Mouse (Mus musculus) thymus, postnatal 14 days (tissue): ENCODE results near the gene Shd.
A peak's percentile ranks its signal among the peaks of the same experiment; 100 is the strongest.
"Not testable (repeated sequence)": the region's sequence is repeated elsewhere in the genome, so short reads cannot be mapped to it uniquely, and the experiment has no call there.

Experiments
- DNase-seq: peaks from one replicate; pipeline ENCODE4 v3.0.0; 2021

Gene Shd

DNA sequence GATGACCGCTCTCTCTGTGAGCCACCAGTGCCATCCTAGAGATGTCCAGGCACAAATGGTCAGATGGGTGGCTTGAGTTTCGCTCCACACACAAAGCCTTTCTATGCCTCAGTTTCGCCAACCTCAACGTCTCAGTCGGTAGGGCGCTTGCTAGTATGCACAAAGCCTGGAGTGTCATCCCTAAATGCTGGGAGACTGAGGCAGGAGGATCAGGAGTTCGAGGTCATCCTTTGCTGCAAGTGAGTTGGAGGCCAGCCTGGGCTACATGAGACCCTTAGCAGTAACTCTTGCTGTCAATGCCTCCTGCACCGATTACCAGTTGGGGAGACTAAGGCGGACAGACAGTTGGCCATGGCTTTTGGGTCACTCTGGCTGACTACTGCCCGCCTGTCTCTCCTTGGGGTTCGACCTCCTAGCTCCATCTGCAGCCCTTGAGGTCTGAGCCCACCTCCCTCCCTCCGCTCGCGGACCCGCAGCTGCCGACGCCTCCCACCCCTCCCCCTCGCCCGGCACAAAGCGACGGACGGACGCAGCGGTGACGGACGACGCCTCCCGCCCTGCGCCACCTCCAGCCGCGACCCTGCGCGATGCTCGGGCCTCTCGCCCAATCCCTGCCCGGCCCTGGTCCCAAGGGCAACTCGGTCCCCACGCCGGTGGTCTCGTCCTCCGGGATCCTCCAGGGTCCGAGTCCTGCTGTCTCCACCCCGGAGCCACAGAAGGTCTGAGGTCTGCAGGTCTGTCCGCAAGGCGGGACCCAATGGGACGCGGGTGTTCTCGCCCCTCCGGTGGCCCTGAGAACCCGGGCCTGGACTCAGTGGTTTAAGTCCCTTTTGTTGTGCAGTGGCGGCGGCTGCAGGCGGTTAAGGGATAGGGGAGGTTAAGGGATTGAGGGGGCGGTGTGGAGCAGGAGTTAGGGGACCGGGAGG lies at the start of gene Shd:
TSS of gene Shd (plus strand) at position 502 of the 926 bp plus-strand sequence.
- DNase-seq: no peak

DNA sequence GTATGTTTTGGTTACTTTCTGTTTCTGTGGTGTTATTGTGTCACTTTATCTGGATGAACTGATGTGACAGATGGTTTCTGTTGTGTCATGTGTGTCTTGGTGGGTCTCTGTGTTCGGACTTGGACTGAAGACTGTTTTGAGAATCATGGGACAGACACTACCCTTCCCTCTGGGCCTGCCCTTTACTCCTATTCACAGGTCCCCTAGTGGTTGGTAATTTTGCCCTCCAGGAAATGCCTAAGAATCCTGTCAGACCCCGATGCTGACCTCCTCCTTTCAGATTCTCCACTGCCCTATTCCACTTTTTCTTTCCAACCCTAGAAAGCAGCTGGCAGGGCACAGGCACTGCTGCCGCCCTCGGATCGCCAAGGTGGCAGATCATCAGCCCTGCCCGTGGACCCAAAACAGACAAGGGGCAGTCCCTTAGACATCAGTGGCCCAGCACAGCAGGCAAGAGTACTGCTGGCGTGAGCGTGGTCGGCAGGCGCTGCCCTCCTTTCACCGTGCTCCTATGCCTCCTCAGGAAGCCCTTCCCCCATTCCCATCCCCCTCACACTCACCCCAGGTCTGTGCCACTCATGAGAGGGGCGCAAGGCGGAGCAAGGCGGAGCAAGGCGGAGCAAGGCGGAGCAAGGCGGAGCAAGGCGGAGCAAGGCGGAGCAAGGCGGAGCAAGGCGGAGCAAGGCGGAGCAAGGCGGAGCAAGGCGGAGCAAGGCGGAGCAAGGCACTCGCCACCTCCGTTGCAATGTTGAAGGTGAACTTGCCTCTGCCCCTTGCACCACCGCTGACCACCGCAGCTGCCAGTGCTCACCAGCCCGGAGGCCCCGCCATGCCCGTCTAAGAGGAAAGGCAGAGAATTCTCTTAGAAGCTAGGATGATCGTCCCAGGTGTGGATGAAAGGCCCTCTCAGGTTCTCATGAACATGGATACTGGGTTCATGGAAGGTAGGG lies 38.4 kb upstream of the Shd start:
- DNase-seq: peak; percentile 76

DNA sequence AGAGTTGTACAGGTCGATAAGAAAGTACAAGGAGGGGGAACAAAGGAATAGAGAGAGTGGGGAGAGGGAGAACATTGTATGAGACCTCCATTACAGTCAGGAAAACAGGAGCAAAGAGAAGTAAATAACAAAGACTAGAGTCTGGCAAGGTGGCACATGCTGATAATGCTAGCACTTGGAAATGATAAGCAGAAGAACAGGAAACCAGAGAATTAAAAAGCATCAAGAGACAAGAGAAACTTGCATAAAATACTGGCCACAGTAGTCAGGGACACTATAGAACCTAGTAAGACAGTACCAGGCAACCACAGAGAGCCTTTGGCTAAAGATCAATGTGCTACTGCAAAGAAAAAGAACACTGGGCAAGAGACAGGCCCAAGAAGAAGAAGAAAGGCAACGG lies 37.6 kb upstream of the Shd start:
- no peak for DNase-seq

DNA sequence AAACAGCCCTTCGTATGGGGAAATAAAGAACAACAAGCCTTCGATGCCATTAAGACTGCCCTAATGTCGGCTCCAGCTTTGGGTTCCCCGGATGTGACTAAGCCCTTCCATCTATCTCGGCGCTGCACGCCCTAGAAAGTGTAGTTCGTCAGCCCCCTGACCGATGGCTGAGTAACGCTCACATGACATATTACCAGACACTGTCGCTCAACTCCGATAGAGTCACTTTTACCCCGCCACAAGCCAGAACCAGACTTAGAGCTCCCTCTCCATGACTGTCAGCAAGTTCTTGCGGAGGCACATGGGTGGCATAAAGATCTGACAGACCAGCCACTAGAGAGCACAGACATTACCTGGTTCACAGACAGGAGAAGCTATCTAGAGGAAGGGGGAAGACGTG lies 37.1 kb upstream of the Shd start:
- DNase-seq: no peak

DNA sequence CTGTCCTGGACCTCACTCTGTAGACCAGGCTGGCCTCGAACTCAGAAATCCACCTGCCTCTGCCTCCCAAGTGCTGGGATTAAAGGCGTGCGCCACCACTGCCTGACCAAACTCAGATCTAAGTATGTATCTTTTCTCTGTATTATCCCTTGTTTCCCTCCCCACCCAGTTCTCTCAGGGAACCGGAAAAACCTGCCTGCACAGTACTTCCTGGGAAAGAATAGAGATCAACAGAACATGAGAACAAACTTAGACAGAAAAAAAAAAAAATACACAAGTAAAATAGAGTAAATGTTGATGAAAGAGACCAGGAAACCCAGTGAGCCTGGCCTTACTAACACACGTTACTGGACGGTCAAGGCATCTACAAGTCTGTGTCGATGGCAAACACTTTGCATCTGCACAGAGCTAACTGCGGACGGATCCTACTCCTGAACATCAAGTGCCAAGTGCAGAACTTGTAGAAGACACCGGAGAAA lies 25.8 kb upstream of the Shd start:
- not testable (repeated sequence) for DNase-seq

DNA sequence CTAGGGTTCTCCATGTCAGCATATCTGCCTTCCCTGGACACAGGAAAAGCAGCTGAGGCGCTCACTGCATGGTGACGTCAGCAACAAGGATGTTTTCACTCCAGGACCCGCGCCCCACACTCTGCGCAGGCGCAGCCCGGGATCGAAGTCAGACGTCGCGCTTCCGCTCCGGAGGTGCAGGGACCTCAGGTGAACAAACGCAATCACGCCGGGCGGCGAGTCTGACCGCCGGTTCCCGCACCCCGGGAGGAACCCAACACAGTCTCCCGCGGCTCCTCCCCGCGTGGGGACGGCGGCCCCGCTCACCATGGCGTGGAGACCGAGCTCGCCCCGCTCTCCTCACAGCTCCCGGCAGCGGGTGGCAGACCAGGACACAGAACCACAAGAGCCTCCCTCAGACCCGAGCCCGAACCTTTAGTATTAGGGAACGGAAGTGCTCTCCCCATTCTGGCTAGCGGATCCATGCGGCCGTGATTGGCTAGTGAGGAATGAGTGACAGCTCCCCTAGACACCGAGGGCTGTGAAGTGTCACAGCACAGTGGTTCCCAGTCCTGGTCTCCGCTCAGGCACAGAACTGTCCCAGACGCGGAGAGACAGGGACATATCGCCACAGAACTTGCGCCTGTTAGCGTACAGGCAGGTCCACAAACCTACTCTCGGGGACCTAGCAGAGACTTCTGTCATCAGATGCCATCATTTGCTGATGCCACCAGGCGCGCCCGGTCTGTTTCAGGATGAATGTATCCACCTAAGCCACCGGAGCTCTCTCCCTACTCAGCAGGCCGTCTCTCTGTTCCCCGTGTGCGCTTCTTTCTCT lies 25.2 kb upstream of the Shd start:
- DNase-seq: peak; percentile 83

DNA sequence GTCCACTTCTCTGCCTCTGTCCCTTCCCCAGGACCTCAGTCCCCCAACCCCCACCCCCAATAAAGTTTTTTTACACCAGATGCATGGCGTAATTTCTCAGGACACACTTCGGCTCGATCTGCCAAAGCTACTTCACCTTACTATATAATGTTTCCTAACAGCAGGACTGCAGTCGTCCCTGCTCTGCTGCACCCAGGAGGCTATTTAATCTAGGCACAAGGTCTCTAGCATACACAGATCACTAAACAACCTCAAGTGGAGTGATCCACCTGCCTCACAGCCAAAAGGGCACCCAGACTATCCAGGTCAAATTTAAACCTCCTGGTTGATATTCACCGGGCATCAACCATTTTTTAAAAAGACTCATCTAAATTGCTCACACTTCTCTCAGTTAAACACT lies 24.6 kb upstream of the Shd start:
- no peak for DNase-seq

DNA sequence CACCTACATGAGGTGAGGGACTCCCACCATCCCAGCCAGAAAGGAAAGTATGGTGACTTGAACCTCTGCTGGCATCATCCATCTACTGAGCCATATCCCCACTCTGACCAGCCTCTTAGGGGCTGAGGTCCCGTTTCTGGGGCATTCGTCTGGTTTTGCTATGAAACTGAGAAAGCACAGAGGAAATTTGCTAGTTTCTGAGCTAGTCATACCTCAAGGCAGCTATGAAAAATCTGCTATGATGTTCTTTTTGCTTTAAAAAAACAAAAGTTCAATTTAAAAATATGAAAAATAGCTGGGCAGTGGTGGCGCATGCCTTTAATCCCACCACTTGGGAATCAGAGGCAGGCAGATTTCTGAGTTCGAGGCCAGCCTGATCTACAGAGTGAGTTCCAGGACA lies 21.6 kb upstream of the Shd start:
- no peak for DNase-seq

DNA sequence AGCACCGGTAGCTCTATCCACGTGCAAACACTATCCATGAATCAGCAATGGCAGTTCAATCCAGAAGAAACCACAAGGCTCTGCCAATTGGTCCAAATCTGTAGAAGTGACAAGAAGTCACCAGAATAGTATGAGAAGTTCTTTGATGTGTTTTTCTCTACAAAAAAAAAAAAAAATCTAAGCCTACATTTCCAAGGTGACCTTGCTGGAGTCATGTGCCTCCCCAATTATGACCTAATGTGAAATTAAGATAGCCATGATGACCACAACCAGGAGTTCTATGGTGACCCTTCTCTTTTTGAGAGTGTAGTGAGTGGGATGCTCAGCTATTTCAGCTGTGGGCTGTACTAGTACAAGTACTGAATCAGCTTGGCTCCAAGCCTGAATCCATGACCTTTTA lies 20.9 kb upstream of the Shd start, which contains the start of gene Zfp119b:
TSS of gene Zfp119b (minus strand) at position 101 of the 400 bp plus-strand sequence.
- no peak for DNase-seq

DNA sequence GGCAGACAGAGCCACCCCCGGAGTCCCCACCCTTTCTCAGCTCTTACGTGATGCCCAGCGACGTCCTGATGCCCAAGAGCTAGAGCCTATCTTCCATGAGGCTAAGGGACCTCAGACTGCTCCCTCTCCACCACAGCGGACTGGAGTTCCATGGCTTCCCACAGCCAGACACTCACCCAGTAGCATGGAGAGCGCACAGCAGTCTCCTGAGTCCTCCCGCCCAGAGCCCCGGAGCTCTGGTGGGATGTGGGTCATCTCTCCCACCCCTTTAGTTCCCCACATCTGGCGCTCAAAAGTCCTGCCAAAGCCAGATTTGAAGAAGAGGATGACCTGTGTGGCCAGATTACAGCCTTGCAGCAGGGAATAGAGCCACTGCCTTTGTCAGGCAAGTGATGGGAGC lies 19.7 kb upstream of the Shd start:
- no peak for DNase-seq

DNA sequence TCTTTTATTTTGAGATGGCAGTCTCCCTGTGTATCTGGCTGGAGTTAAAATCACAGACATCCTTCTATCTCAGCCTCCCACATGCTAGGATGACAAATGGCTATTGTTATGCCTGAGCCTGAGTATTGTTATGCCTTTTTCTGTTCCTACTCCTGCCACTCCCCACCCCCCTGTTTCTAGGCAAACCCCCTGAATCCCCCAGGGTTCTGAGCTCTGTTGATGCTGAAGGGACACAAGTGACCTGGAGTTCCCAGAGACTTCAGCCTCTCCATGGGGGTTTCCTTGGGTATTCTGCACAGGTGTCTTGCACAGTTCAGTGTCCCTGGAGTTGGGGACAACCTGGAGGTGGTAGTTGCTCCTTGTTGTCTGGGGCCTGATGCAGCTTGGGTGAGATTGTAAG lies 18.2 kb upstream of the Shd start:
- DNase-seq: no peak

DNA sequence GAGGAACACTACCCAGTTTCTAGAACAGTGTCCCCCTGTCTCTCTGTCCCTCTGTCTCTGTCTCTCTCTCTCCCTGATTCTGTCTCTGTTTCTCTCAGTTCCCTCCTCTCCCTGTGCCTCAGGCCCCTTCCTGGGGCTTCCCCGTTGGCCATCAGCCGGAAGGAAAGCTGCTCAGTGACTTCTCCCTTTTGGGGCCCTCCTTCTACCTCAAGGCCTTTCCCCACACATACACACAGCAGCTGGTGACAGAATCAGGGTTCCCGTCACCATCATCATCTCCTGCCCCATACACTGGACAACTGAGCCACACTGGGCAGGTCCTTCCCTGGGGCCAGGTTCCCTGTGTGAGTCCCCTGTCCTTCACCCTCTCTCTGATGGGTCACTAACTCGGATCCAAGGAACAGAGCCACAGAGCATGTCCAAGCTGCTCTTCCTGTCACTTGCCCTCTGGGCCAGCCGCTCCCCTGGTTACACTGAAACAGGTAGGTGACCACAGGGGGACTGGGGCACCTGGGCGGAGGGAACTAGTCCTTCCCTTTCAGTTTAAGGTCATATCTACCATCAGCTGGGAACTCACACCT lies 17.7 kb upstream of the Shd start, which contains the start of gene Ebi3:
TSS of gene Ebi3 (plus strand) at position 194 of the 581 bp plus-strand sequence.
- no peak for DNase-seq

DNA sequence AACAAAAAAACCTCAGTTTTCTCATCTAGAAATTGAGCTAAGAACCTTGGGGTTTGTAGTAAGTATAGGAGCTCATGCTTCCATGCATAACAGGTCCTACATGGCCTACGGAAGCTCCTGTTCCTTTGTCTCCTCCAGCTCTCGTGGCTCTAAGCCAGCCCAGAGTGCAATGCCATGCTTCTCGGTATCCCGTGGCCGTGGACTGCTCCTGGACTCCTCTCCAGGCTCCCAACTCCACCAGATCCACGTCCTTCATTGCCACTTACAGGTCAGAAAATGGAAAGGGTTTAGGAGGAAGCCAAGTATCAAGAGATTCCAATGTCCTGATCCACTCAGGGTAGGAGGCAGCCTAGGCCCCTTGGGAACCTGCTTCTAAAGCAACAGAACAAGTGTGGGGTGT lies 16.5 kb upstream of the Shd start:
- no peak for DNase-seq

DNA sequence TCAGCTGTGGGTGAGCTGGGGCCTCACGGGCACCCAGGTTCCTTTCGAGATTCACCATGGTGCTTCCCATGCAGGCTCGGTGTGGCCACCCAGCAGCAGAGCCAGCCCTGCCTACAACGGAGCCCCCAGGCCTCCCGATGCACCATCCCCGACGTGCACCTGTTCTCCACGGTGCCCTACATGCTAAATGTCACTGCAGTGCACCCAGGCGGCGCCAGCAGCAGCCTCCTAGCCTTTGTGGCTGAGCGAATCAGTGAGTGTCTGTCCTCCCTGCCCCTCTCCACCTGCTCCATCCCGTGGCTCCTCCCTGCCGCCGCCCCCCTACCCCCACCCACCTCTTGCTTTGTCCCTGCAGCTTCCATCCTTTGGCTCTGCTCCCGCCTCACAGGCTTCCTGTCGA lies 16.0 kb upstream of the Shd start:
- DNase-seq: no peak

DNA sequence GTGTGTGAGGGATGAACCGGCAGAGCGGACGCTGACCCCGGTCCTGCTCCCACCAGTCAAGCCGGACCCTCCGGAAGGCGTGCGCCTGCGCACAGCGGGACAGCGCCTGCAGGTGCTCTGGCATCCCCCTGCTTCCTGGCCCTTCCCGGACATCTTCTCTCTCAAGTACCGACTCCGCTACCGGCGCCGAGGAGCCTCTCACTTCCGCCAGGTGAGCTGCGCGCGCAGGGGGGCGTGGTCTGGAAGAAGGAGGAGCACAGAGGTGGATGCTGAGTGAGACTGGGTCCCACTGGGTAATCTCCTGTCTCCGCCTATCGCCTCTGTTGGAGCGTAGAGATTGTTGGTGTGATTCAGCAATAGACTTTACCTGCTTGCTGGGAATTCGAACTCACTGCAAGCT lies 14.1 kb upstream of the Shd start:
- peak; percentile 84 for DNase-seq

DNA sequence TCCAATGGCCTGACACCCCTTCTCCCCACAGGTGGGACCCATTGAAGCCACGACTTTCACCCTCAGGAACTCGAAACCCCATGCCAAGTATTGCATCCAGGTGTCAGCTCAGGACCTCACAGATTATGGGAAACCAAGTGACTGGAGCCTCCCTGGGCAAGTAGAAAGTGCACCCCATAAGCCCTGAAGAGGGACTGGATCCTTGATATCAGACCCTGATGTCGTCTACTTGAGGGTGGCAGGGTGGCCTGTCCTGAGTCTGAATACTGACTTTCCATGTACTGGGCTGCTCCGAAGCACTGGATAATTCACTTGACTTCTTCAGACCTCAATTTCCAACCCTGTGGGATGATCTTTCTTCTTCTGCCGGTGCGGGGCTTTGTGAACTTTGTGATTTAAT lies 13.7 kb upstream of the Shd start:
- no peak for DNase-seq

DNA sequence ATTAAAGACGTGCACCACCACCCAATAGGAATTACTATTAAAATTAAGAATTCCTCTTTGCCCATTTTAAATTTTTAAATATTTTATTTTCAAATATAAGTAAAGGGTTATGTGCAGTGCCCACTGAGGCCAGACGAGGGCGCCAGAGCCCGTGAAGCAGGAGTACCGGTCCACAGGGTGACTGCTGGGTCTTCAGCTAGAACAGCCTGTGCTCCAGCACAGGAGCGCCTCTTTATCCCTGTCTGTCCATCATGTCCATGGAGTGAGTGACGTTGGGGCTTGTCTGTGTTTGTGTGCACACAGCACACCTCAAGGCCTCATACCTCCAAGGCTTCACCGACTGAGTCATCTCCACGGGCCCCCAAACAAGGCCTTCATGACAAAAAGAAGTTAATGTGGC lies 13.1 kb upstream of the Shd start:
- DNase-seq: peak; percentile 77

DNA sequence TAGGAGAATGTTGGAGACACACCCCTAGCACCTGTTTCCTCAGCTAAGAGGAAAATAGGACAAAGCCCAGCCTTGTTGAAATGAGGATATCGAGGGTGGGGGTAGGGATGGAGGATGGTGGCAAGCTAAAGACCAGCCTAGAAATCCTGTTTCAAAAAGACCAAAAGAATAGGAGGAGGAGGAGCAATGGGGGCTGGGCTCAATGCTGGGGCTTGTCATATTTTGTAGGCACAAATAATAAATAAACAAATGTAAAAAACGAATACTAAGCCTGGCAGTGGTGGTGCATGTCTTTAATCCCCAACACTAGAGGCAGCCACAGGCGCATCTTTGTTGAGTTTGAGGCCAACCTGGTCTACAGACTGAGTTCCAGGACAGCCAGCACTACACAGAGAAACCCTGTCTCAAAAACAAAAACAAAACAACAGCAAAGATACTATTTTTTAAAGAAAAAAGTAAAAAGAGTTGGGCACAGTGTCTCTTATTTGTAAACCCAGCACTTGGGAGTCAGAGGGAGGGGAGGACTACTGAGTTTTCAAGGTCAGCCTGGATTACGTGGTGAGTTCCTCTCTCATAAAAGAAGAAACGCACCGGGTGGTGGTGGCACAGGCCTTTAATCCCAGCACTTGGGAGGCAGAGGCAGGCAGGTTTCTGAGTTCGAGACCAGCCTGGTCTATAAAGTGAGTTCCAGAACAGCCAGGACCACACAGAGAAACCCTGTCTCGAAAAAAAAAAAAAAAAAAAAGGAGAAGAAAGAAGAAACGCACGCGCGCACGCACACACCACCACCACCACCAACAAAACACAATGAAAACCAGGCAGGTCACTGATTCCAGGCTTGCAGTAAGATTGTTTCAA lies 12.3 kb upstream of the Shd start:
- DNase-seq: no peak

DNA sequence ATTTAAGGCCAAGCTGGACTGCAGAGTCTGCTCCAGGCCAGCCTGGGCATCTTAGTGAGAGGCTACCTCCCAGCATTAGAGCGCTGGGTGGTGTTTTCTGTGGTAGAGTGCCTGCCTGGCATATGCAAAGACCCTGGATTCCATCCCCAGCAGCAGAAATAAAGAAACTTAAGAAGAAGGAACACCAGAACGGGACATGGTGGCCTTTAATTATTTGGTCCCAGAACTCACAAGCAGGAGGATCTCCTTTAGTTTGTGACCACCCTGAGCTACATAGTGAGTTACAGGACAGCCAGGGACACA lies 11.7 kb upstream of the Shd start:
- DNase-seq: no peak

DNA sequence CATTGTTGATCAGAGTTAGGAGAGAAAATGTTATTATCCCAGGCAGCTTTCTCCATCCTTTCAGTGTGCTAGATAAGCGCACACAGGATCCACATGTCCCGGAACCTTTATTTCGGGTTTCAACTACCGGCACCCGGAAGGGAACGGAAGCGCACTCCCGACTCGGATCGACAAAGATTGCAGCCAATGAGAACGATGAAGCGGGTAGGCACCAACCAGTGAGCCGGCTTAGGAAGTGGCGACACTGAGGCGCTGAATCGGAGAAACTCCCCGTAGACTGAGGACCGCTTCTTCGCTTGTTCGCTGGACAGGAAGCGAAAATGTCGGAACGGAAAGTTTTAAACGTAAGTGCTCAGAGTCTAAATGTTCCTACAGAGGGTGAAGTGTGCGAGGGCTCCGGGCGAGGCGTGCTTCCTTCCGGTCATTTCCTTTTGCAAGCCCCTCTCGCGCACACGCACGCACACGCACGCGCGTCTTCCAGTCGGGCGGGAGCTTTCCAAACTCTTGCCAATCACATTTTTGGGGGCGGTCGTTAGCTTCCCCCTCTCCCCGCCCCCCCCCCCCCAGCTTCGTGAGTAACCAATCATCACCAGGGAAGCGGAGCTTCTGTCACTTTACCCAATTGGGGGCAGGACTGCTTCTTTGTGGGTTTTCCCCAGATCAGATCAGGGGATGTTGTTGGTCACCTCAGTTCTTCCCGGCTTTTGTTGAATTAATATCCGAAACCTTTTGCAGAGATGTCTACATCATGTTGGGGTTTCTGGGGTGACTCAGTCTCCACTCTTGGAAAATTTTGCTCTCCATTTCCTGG lies 11.1 kb upstream of the Shd start, which contains the start of gene Yju2:
TSS of gene Yju2 (plus strand) at position 182 of the 811 bp plus-strand sequence.
- peak; percentile 91 for DNase-seq
